Mouse (Mus musculus): ENCODE measurements around the gene Dpp6. TPM values are rescaled to one million over a fixed set of nuclear protein-coding genes. Genes with fewer than 3 reads are reported as not detected.

The Dpp6 gene
- total RNA-seq, 2 experiments from 2014 or later: 252 to 268 TPM

DNA sequence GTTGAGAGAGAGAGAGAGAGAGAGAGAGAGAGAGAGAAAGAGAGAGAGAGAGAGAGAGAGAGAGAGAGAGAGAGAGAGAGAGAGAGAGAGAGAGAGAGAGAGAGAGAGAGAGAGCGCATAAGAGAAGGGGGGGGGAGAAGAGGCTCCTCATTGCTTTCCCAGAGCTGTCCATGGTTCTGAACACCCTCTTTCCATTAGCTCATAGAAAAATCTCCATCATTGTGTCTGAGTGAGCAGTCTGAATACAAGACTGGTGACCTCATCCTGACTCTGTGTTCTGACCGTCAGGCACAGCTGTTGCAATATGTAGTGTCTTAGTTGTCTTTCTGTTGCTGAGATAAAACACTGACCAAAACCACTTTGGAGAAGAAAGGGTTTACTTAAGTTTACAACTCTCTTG is 235.4 kb downstream of the Dpp6 start:
- DNase-seq (ENCODE audit: extremely low spot score in 1 of 2, low spot score in 1 of 2): no peak

DNA sequence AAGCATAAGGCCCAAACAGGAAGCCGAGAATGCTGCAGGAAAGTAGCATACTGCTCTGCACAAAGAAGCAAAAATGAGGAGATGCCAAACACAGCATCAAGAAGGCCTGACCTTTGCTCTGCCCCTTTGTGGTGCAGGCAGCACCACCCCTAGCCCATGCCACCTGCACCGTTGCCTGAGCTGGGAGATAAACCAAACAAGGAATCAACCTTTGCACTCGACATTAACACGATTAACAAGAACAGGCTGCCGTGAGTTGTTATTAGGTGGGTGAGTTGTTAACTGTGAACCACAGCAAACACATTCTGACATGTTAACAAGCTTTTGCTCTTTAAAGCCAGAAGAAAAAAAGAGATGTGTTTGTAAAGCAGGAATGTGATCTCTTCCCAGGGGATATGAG is 239.4 kb downstream of the Dpp6 start:
- no peak for DNase-seq (ENCODE audit: extremely low spot score in 1 of 2, low spot score in 1 of 2)

DNA sequence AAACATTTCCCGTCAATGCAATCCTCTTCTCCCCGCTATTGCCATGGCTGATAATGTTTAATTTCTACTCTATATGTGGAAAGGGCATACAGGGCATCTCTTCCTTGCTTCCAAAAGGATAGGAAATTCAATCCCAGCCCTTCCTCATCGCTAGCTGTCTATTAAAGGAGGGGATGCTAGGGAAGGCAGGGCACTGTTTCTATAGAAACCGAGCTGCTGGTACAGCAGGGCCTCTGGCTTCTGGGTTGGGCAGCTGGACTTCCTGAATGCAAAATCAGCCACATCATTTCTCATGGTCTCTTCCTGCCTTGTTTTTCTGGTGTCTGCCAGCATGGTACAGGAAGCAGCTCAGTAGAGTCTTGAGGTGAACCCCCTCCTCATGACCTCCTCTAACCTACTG is 243.1 kb downstream of the Dpp6 start:
- no peak for DNase-seq (ENCODE audit: extremely low spot score in 1 of 2, low spot score in 1 of 2)

GRCm38 (mm10) chr5:27063871-27064270 is 246.9 kb downstream of the Dpp6 start:
- no peak for DNase-seq (ENCODE audit: extremely low spot score in 1 of 2, low spot score in 1 of 2)

GRCm38 (mm10) chr5:27066837-27067236 is 249.8 kb downstream of the Dpp6 start:
- DNase-seq (ENCODE audit: extremely low spot score in 1 of 2, low spot score in 1 of 2): no peak

- DNase-seq (ENCODE audit: extremely low spot score in 1 of 2, low spot score in 1 of 2): peak; percentile 54 to 69
Observed at GRCm38 (mm10) chr5:27075131-27075591, 258.2 kb downstream of the Dpp6 start.

GRCm38 (mm10) chr5:27076046-27076445 is 259.0 kb downstream of the Dpp6 start:
- DNase-seq (ENCODE audit: extremely low spot score in 1 of 2, low spot score in 1 of 2): no peak

DNA sequence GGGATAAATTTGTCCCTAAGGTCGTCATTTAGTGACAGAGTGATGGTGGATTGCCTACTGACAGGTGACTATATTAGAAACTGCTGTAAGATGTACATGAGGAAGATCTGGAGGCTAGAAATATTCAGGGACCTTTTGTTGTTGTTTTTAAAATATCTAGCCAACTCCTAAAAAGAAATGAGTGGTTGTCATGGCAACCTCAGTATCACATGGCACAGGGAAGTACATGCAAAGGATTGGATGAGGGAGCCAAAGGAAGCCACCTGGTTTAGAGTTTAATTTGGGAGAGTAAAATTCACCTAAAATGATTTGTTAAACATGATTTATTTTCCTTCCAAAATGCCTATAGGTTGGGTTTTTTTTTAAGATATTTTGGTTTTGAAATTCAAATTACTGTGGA is 260.8 kb downstream of the Dpp6 start:
- no peak for DNase-seq (ENCODE audit: extremely low spot score in 1 of 2, low spot score in 1 of 2)

GRCm38 (mm10) chr5:27081275-27081674 is 264.3 kb downstream of the Dpp6 start:
- DNase-seq (ENCODE audit: extremely low spot score in 1 of 2, low spot score in 1 of 2): no peak

- DNase-seq (ENCODE audit: extremely low spot score in 1 of 2, low spot score in 1 of 2): no peak
Observed at GRCm38 (mm10) chr5:27083762-27084161, 266.8 kb downstream of the Dpp6 start.

GRCm38 (mm10) chr5:27108221-27108620 is 291.2 kb downstream of the Dpp6 start:
- DNase-seq (ENCODE audit: extremely low spot score in 1 of 2, low spot score in 1 of 2): no peak

GRCm38 (mm10) chr5:27122479-27122878 is 305.5 kb downstream of the Dpp6 start:
- no peak for DNase-seq (ENCODE audit: extremely low spot score in 1 of 2, low spot score in 1 of 2)

- DNase-seq (ENCODE audit: extremely low spot score in 1 of 2, low spot score in 1 of 2): no peak
Observed at GRCm38 (mm10) chr5:27122944-27123343, 305.9 kb downstream of the Dpp6 start.

- DNase-seq (ENCODE audit: extremely low spot score in 1 of 2, low spot score in 1 of 2): no peak
Observed at GRCm38 (mm10) chr5:27126034-27126433, 309.0 kb downstream of the Dpp6 start.

DNA sequence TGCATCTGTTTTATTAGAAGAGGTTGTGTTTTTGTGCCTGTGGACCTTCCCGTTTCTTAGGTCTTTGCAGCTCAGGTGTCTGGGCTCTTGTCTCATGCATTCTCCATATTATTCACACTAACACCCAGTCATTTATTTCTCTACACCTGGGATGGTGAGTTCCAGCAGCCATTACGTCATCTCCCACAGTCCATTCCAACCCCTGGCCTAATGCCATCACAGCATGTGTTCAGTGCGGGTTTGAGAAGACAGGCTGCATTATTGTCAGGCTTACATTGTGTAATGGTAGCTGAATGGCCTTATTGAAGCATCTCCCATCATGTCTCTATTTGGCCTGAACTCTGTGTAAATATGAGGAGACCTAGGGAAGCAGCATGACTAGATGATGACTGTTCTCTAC is 316.2 kb downstream of the Dpp6 start:
- peak in 1 of 2 experiments; percentile 20 for DNase-seq (ENCODE audit: extremely low spot score in 1 of 2, low spot score in 1 of 2)

GRCm38 (mm10) chr5:27134436-27135005 is 317.5 kb downstream of the Dpp6 start:
- DNase-seq (ENCODE audit: extremely low spot score in 1 of 2, low spot score in 1 of 2): no peak

DNA sequence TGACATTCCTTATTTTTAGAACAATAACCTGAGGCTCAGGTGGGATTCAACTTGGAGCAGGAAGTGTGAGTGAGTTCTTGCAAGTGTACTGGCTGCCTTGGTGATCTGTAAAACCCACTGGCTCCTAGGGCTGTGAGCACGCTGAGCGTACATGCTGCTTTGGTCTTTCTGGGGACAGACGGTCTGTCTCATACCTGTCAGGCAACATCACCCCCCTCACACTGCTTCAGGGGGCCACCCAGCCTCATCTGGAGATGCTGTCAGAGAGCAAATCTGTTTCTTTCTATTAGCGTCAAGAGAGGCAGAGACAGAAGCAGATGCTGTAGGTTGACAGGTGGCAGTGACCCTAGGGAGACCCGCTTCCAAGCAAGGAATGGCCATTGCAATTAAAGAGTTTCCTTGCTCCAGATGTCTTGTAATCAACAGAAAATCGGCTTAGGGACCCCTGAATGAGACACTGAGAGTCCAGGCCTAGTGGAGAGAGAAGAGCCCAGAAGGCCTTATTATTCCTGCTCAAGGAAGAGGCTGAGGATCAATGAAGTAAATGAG is 330.5 kb downstream of the Dpp6 start:
- DNase-seq (ENCODE audit: extremely low spot score in 1 of 2, low spot score in 1 of 2): no peak

DNA sequence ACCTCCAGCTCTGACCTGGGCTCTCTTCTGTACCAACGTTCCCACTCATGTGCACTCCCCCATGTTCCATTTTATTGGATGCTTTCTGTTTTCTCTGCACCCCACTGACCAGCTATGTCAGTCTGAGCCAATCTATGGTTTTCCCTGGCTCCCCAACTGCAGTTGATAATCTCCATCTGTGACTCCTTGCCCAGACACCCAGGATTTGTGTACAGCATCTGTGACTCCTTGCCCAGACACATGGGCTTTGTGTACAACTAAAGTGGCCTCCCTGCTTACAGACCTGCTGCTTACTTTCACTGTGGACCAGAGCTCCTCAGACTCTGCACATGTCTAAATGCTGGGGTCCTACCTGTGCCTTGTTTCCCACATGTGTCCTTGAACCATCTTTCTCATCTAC is 334.0 kb downstream of the Dpp6 start:
- DNase-seq (ENCODE audit: extremely low spot score in 1 of 2, low spot score in 1 of 2): no peak

DNA sequence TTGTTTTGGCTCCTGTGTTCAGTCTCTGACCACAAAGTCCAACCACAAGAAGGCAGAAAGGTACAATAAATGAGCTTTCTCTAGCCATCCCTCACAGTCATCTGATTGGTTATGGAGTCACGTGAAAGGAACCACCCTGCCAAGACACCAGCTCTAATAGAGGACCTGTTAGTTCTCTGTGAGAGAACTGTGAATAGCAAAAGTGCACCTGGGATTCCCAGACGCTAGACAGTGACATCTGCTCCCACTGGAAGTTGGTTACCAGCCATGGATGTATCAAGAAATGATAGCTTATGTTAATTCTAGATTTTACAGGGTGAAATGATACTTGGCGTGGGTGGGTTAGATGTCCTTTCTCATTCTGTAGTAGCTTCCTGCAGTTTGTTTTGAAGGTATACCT is 338.7 kb downstream of the Dpp6 start:
- no peak for DNase-seq (ENCODE audit: extremely low spot score in 1 of 2, low spot score in 1 of 2)

- no peak for DNase-seq (ENCODE audit: extremely low spot score in 1 of 2, low spot score in 1 of 2)
Observed at GRCm38 (mm10) chr5:27156366-27156765, 339.4 kb downstream of the Dpp6 start.

DNA sequence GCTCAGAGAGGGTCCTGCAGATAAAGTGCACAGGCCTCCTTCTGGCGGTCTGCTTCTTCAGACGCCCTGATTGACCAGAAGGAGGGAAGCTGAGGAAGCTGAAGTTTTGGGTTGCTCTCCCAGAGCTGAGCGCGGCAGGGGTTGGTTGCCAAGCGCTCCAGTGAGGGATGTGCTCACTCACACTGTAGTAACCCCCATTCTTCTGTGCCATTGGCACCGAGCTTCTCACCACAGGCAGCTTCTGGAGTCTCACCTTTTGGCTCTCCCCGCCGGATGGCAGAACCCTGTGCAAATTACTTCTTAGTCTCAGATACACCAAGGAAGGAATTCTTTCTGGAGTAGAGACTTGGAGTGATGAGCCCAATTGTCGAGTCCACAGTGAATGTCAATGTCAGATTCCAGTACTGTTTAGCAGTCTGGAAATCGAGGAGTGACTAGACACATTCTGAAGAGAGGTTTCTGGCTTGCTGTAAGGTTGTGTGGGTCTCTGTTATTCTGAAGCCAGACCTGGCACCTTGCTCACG is 344.2 kb downstream of the Dpp6 start:
- no peak for DNase-seq (ENCODE audit: extremely low spot score in 1 of 2, low spot score in 1 of 2)

GRCm38 (mm10) chr5:27168550-27168949 is 351.5 kb downstream of the Dpp6 start:
- no peak for DNase-seq (ENCODE audit: extremely low spot score in 1 of 2, low spot score in 1 of 2)
